Mouse (Mus musculus) G1E (cell line): ENCODE measurements around the gene Man1a.

ENCODE experiments used
- CTCF ChIP-seq: IDR thresholded peaks from 2 replicates; pipeline ENCODE4 v1.5.1; 2012; ENCODE audit warnings: low read depth, low read length, inconsistent platforms, mixed read lengths
- GATA1 ChIP-seq: IDR thresholded peaks from 2 replicates; pipeline ENCODE4 v1.6.1; 2012; ENCODE audit warnings: borderline replicate concordance, low read length, inconsistent platforms, mixed read lengths
- GATA2 ChIP-seq: IDR thresholded peaks from 2 replicates; pipeline ENCODE4 v1.6.1; 2012; ENCODE audit warnings: low read depth, low read length, inconsistent platforms, borderline replicate concordance
- POLR2AphosphoS5 ChIP-seq: IDR thresholded peaks from 2 replicates; pipeline ENCODE4 v1.6.1; 2012; ENCODE audit warnings: low read depth, low read length, inconsistent platforms; ENCODE audit not compliant: insufficient replicate concordance
- TAL1 ChIP-seq: conservative IDR thresholded peaks from 2 replicates; pipeline ENCODE4 v1.6.1; 2012; ENCODE audit warnings: low read depth, low read length, inconsistent platforms, mixed read lengths

- TF ChIP-seq CTCF (no peak), GATA1 (no peak), TAL1 (no peak), POLR2AphosphoS5 (no peak), GATA2 (no peak)
Measured at GRCm38 (mm10) chr10:54035586-54035985, 40.8 kb downstream of the Man1a start.
